Mouse (Mus musculus) olfactory bulb, adult 2 months (tissue): ENCODE results near the gene Galnt10. TPM values are rescaled to one million over a fixed set of nuclear protein-coding genes. Genes with fewer than 3 reads are reported as not detected.
"Not testable (repeated sequence)": the region's sequence is repeated elsewhere in the genome, so short reads cannot be mapped to it uniquely, and the experiment has no call there.

Experiments used
- H3K27ac ChIP-seq: fragments of 200-500 bp; 2 replicates; pipeline ENCODE4 v1.5.1; 2012; ENCODE audit warnings: low read depth, low read length; ENCODE audit not compliant: insufficient read depth
- H3K4me1 ChIP-seq: fragments of 200-500 bp; 2 replicates; pipeline ENCODE4 v1.6.1; 2012; ENCODE audit warnings: low read length; ENCODE audit not compliant: control insufficient read depth, insufficient read depth
- H3K4me3 ChIP-seq: fragments of 200-500 bp; 2 replicates; pipeline ENCODE4 v1.5.1; 2012; ENCODE audit warnings: mild to moderate bottlenecking, low read depth, low read length, moderate library complexity; ENCODE audit not compliant: insufficient read depth
- CTCF ChIP-seq: fragments of 200-500 bp; IDR thresholded peaks from 2 replicates; pipeline ENCODE4 v1.5.1; 2012; ENCODE audit warnings: low read depth, mild to moderate bottlenecking, low read length, moderate library complexity; ENCODE audit not compliant: insufficient read depth
- POLR2A ChIP-seq: fragments of 200-500 bp; IDR thresholded peaks from 2 replicates; pipeline ENCODE4 v1.6.1; 2012; ENCODE audit warnings: mild to moderate bottlenecking, low read depth, low read length, moderate library complexity; ENCODE audit not compliant: insufficient read depth
- WGBS: fragments of 180-500 bp; shearing (Covaris S2); methylation state at CpG from one replicate; pipeline ENCODE4 v1.1.7; 2018; 5-methylcytosine and 5-hydroxymethylcytosine counted together
- polyA plus RNA-seq: library from polyadenylated mRNA; stranded (reverse); fragments of >200 nt; gene quantifications from 2 replicates; pipeline ENCODE4 v1.2.4, GENCODE M21; 2012; ENCODE audit warnings: low replicate concordance; ENCODE audit not compliant: missing spikeins, insufficient read depth, insufficient read length

The Galnt10 gene
- polyA plus RNA-seq, 1 experiment, result not detected

- TF ChIP-seq CTCF (no peak), POLR2A (no peak)
- H3K4me1 ChIP-seq, result no peaks in the 10 kb centered on the region
- no peak overlapping the region for H3K27ac ChIP-seq
- 96% methylated on average over 3 of the region's 3 CpGs for WGBS
- H3K4me3 ChIP-seq, result no peak overlapping the region
Observed at GRCm38 (mm10) chr11:57813641-57814040, 168.4 kb downstream of the Galnt10 start.

GRCm38 (mm10) chr11:57818189-57818588, 172.9 kb downstream of the Galnt10 start:
- Histone ChIP-seq H3K4me3 (no peak overlapping the region), H3K4me1 (no peaks in the 10 kb centered on the region), H3K27ac (no peak overlapping the region)
- WGBS, result 93% methylated on average over 4 of the region's 4 CpGs
- no peak for TF ChIP-seq CTCF
- TF ChIP-seq POLR2A, result no peak

GRCm38 (mm10) chr11:57819999-57820581, 174.8 kb downstream of the Galnt10 start:
- 30% methylated on average over 9 of the region's 9 CpGs for WGBS
- no peak overlapping the region for H3K27ac ChIP-seq

GRCm38 (mm10) chr11:57823159-57823558, 177.9 kb downstream of the Galnt10 start:
- not testable (repeated sequence) for H3K4me3 ChIP-seq, H3K27ac ChIP-seq, H3K4me1 ChIP-seq
- 92% methylated on average over 2 of the region's 2 CpGs for WGBS

More at GRCm38 (mm10) chr11:57819999-57820581, 174.8 kb downstream of the Galnt10 start:
- H3K4me1 ChIP-seq, result no peaks in the 10 kb centered on the region
- TF ChIP-seq CTCF, result peak; percentile 78
- no peak for TF ChIP-seq POLR2A
- H3K4me3 ChIP-seq, result no peak overlapping the region

- Histone ChIP-seq H3K4me3 (no peak overlapping the region), H3K27ac (no peak overlapping the region), H3K4me1 (peaks cover 6% of the 10 kb centered on the region)
- TF ChIP-seq POLR2A, result no peak
- no peak for TF ChIP-seq CTCF
- WGBS, result 87% methylated on average over 7 of the region's 7 CpGs
Observed at GRCm38 (mm10) chr11:57823714-57824113, 178.5 kb downstream of the Galnt10 start.

GRCm38 (mm10) chr11:57825234-57825633, 180.0 kb downstream of the Galnt10 start:
- H3K4me3 ChIP-seq, H3K27ac ChIP-seq: not testable (repeated sequence)
- WGBS, result 48% methylated on average over 11 of the region's 11 CpGs
- H3K4me1 ChIP-seq, result peaks cover 14% of the 10 kb centered on the region

GRCm38 (mm10) chr11:57827048-57827914, 182.0 kb downstream of the Galnt10 start:
- no peak overlapping the region for H3K27ac ChIP-seq
- no peak overlapping the region for H3K4me3 ChIP-seq
- peaks cover 14% of the 10 kb centered on the region for H3K4me1 ChIP-seq
- WGBS, result 3% methylated on average over 39 of the region's 41 CpGs
- TF ChIP-seq CTCF (no peak), POLR2A (no peak)

- H3K27ac ChIP-seq, result no peak overlapping the region
- no peak overlapping the region for H3K4me3 ChIP-seq
- peaks cover 14% of the 10 kb centered on the region for H3K4me1 ChIP-seq
- 2% methylated on average over 33 of the region's 33 CpGs for WGBS
- no peak for TF ChIP-seq POLR2A
- no peak for TF ChIP-seq CTCF
Observed at GRCm38 (mm10) chr11:57827915-57828545, 182.8 kb downstream of the Galnt10 start.
